Mouse (Mus musculus) embryonic fibroblast, embryonic 13.5 days (primary cell): ENCODE results near the gene Atp5f1. TPM values are rescaled to one million over a fixed set of nuclear protein-coding genes. Genes with fewer than 3 reads are reported as not detected.

Experiments used
- H3K27ac ChIP-seq: 2 replicates; pipeline ENCODE4 v1.5.1; 2012; ENCODE audit warnings: low read length, control low read depth, inconsistent platforms; ENCODE audit not compliant: insufficient read depth
- H3K4me1 ChIP-seq: 2 replicates; pipeline ENCODE4 v1.6.1; 2011; ENCODE audit warnings: low read length; ENCODE audit not compliant: control insufficient read depth, insufficient read depth
- H3K4me3 ChIP-seq: 2 replicates; pipeline ENCODE4 v1.5.1; 2011; ENCODE audit warnings: mild to moderate bottlenecking, control low read depth, low read length; ENCODE audit not compliant: insufficient read depth
- CTCF ChIP-seq: IDR thresholded peaks from 2 replicates; pipeline ENCODE4 v1.5.1; 2011; ENCODE audit warnings: mild to moderate bottlenecking, control low read depth, low read length, moderate library complexity, borderline replicate concordance; ENCODE audit not compliant: insufficient read depth
- POLR2A ChIP-seq: IDR thresholded peaks from 2 replicates; pipeline ENCODE4 v1.6.1; 2011; ENCODE audit warnings: low read depth, mild to moderate bottlenecking, control low read depth, low read length, moderate library complexity
- polyA plus RNA-seq: library from polyadenylated mRNA; stranded (reverse); fragments of >200 nt; gene quantifications from 2 replicates; pipeline ENCODE4 v1.2.4, GENCODE M21; 2011; ENCODE audit warnings: low read depth; ENCODE audit not compliant: missing spikeins, insufficient read length

Atp5f1 gene
- polyA plus RNA-seq, 1 experiment = 483 TPM

GRCm38 (mm10) chr3:105893941-105894391 is 65.9 kb downstream of the Atp5f1 start:
- Histone ChIP-seq H3K27ac (no peak overlapping the region), H3K4me1 (peaks cover 12% of the 10 kb centered on the region), H3K4me3 (no peak overlapping the region)
- TF ChIP-seq CTCF (no peak), POLR2A (no peak)

Other genes with a start within 250 kb of the Atp5f1 start
- gene Rap1a, start 158.8 kb downstream of the Atp5f1 start, polyA plus RNA-seq = 132 and 150 TPM in 2 replicates
- not detected in 2 replicates for gene Adora3, start 89.2 kb downstream of the Atp5f1 start, polyA plus RNA-seq
- not detected in 2 replicates for gene Tmigd3, start 89.2 kb downstream of the Atp5f1 start, polyA plus RNA-seq
- gene I830077J02Rik, start 27.4 kb downstream of the Atp5f1 start, polyA plus RNA-seq = not detected in 2 replicates
- 60.4 and 63.9 TPM in 2 replicates for gene Wdr77, start 730 bp downstream of the Atp5f1 start, polyA plus RNA-seq
- gene Ovgp1, start 13.6 kb upstream of the Atp5f1 start, polyA plus RNA-seq = 0.76 and 1.8 TPM in 2 replicates
- not detected in 2 replicates for gene Pifo, start 54.5 kb upstream of the Atp5f1 start, polyA plus RNA-seq
- gene Chil5, start 72.7 kb upstream of the Atp5f1 start, polyA plus RNA-seq = not detected in 2 replicates
- not detected in 2 replicates for gene Chia1, start 153.1 kb upstream of the Atp5f1 start, polyA plus RNA-seq
- gene Chil3, start 207.5 kb upstream of the Atp5f1 start, polyA plus RNA-seq = not detected in 2 replicates